Mouse (Mus musculus) ES-E14 (cell line): ENCODE data around the gene Abcc3.

ENCODE experiments used
- CHD2 ChIP-seq: IDR thresholded peaks from 2 replicates; pipeline ENCODE4 v1.6.1; 2014; ENCODE audit warnings: mild to moderate bottlenecking, low read depth, low read length, inconsistent platforms
- MAFK ChIP-seq: IDR thresholded peaks from 2 replicates; pipeline ENCODE4 v1.6.1; 2014; ENCODE audit warnings: mild to moderate bottlenecking, low read depth, low read length, inconsistent platforms; ENCODE audit not compliant: insufficient read depth
- ZC3H11A ChIP-seq: IDR thresholded peaks from 2 replicates; pipeline ENCODE4 v1.6.1; 2012; ENCODE audit warnings: low read depth, mild to moderate bottlenecking, inconsistent platforms, low read length, borderline replicate concordance
- ZNF384 ChIP-seq: IDR thresholded peaks from 2 replicates; pipeline ENCODE4 v1.6.1; 2012; ENCODE audit warnings: low read depth, low read length, inconsistent platforms

GRCm38 (mm10) chr11:94340948-94341933, 51.6 kb downstream of the Abcc3 start:
- TF ChIP-seq ZC3H11A (no peak), MAFK (no peak), CHD2 (no peak), ZNF384 (no peak)
